Mouse (Mus musculus): ENCODE data around the gene Pxmp4.

Pxmp4 gene

GRCm38 (mm10) chr2:154576876-154577743 is 26.4 kb downstream of the Pxmp4 start:
- in situ Hi-C loops (cut with MboI; ENCODE audit: unreplicated experiment in 2 of 2), result no loop called here

GRCm38 (mm10) chr2:154574271-154574670 is 29.2 kb downstream of the Pxmp4 start:
- in situ Hi-C loops (cut with MboI; ENCODE audit: unreplicated experiment in 2 of 2), result no loop called here

DNA sequence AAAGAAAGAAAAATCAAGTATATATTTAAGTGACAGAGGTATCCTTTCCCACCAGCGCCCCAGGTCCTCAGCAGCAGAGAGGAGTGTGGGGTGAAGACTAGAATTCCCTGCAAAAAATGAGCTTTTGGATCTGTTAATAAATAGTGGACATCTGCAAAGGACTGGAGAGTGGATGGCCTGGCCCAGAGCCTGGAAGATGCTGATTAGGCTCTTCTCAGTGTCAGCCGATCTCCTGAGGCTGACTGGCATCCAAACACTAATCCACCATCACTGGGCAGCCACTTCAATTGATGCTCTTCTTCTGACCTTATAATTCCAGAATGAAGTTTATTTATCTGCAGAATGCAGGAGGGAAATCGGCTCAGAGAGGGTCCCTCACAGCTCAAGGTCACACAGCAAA is 30.5 kb downstream of the Pxmp4 start:
- in situ Hi-C loops (cut with MboI; ENCODE audit: unreplicated experiment in 2 of 2), result no loop called here

- in situ Hi-C loops (cut with MboI; ENCODE audit: unreplicated experiment in 2 of 2), result no loop called here
These were observed 31.5 kb downstream of the Pxmp4 start for GRCm38 (mm10) chr2:154571976-154572375.

- in situ Hi-C loops (cut with MboI; ENCODE audit: unreplicated experiment in 2 of 2), result no loop called here
These were observed 32.2 kb downstream of the Pxmp4 start for GRCm38 (mm10) chr2:154571266-154571665.

DNA sequence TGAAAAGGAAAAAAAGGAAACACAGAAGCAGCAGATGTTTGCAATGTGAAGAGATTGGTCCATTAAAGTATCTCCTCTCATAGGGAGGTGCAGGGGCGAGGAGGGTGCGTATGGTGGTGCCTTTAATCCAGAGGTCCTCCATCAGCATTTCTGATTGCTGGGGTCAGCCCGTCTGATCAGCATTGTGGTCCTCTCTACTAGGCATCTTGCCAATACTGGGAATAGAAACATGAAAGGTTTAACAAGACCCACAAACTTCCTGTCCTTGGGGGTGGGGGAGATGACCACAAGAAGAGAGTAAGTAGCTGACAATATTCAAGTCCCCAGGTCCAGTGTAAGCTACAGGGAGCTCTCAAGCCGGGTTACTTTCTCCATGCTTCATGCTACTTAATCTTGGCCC is 32.8 kb downstream of the Pxmp4 start:
- in situ Hi-C loops (cut with MboI; ENCODE audit: unreplicated experiment in 2 of 2), result no loop called here

DNA sequence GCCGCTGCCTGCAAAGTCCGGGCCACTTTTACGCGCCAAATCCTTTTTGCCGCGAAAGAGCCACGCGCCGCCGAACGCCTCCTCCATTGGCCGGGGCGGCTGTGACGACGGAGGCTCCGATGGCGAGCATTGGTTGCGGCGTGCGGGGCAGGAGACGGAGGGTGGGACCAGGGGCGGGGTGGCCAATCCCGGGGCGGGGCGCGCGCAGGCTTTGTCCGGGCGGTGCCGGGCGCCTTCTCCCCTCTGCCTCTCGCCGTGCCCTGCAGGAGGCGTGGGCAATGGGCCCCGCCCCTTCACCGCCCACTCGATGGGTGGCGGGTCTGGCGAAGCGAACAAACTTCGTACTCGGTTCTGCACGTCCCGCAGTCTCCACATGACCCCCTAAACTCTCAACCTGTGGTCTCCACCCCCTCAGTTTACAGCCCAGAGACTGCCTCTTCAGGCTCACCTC is 33.6 kb downstream of the Pxmp4 start, which contains the start of gene E2f1:
TSS of gene E2f1 (minus strand) at position 57 of the 451 bp plus-strand sequence.
- in situ Hi-C loops (cut with MboI; ENCODE audit: unreplicated experiment in 2 of 2), result no loop called here

- in situ Hi-C loops (cut with MboI; ENCODE audit: unreplicated experiment in 2 of 2), result no loop called here
These were observed 34.3 kb downstream of the Pxmp4 start for GRCm38 (mm10) chr2:154569071-154569748.

GRCm38 (mm10) chr2:154568329-154569070 is 35.0 kb downstream of the Pxmp4 start:
- in situ Hi-C loops (cut with MboI; ENCODE audit: unreplicated experiment in 2 of 2), result no loop called here

GRCm38 (mm10) chr2:154567766-154568165 is 35.7 kb downstream of the Pxmp4 start:
- in situ Hi-C loops (cut with MboI; ENCODE audit: unreplicated experiment in 2 of 2), result no loop called here

GRCm38 (mm10) chr2:154566641-154567040 is 36.9 kb downstream of the Pxmp4 start:
- in situ Hi-C loops (cut with MboI; ENCODE audit: unreplicated experiment in 2 of 2), result no loop called here

DNA sequence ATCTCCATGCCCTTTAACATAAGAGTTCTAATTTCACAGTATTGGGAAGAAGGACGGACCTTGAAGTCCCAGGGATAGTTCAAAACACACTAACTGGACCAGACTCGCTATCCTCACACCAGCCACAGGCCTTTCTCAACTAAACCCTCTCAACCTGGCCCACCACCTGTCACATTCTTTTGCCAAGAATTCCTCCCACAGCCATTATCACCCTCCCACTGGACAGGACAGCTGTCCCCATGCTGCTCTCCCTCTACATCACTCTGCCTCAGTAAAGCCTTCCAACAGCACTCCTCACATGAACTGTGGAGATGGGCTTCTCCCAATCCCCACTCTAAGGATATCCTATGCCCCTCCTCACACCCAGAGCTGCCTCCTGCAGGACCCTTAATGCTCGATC is 37.9 kb downstream of the Pxmp4 start:
- in situ Hi-C loops (cut with MboI; ENCODE audit: unreplicated experiment in 2 of 2), result no loop called here

- in situ Hi-C loops (cut with MboI; ENCODE audit: unreplicated experiment in 2 of 2), result no loop called here
These were observed 39.8 kb downstream of the Pxmp4 start for GRCm38 (mm10) chr2:154563612-154564170.

DNA sequence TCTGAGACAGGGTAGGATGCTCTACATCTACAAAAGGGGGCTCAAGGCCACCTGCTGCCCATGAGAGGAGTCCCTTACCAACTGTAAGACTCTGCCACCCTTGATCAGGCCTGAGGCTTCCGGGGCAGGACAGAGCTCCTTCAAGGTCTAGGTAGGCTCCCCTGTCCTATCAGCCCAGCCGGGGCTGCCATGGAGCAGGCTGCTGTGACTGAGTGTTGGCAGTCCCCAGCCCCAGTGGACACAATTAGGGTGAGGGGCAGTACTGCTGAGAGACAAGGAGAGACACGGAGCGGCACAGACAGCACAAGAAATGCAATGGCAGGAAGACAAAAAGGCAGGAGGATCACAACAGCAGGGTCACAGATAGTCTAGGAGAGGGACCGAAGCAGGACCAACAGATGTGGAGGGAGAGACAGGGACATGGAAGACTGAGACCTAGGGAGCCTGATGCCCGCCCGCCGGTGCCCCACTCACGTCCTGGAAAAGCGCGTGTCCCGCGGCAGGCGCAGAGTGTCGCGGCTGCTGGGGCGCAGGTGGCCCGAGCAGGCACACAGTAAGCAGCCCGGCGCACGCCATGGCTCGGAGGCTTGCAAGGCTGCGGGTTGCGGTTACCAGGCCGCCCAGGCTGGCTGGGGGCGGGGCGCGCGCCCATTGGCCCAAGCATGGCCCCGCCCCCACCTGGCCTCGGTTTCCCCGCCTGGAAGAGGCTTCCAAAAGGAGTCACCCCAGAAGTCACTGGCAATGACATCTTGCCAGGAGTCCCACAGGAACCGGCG is 45.1 kb downstream of the Pxmp4 start, which contains the start of gene Necab3:
TSS of gene Necab3 (minus strand) at position 627 of the 776 bp plus-strand sequence.
- in situ Hi-C loops (cut with MboI; ENCODE audit: unreplicated experiment in 2 of 2), result no loop called here

DNA sequence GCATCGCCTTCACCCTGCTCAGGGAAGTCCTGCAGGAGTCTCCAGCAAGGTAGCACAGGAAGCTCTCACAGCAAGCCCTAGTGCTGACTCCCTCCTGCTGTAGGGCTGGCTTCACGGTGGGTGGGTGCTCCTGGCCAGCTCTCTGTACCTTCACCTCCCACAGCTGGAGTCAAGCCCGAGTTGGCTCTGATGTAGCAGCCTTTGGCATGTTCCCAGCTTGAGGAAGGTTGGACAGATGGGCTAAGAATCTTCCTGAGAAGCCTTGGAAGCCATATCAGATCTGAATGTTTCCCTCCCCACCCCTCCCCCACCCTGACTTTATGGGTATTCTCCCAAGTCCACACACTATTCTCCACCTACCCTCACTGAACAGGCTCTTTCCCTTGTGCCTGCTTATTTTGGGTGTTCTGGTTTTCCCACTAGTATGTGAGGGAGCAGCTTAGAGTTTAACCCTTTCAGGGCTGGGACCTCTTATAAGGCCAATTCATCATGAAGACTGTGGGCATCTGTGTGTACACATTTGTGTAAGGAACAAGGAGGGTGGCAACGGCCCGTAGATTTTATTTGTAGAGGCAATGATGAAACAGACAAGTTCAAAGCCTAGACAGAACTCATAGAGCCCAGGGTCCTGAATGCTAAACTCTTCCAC is 46.2 kb downstream of the Pxmp4 start:
- in situ Hi-C loops (cut with MboI; ENCODE audit: unreplicated experiment in 2 of 2), result no loop called here

DNA sequence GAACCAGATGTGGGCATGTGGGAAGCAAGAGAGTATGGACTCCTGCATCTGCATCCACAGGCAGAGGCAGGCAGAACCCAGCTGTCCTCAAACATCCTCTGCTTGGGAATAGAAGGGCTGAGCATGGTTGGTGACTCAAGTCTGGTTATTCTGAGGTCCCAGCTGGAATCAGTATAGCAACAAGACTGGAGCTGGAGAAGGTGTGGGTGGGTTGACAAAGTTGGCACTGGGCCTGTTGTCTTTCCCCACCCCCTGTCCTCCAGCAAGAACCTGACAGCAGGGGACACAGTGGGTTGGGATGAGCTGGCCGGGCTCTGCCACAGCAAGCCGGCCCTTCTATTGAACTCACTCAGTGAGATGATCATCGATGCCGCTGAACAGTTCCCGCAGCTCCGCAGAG is 48.3 kb downstream of the Pxmp4 start:
- in situ Hi-C loops (cut with MboI; ENCODE audit: unreplicated experiment in 2 of 2), result no loop called here

DNA sequence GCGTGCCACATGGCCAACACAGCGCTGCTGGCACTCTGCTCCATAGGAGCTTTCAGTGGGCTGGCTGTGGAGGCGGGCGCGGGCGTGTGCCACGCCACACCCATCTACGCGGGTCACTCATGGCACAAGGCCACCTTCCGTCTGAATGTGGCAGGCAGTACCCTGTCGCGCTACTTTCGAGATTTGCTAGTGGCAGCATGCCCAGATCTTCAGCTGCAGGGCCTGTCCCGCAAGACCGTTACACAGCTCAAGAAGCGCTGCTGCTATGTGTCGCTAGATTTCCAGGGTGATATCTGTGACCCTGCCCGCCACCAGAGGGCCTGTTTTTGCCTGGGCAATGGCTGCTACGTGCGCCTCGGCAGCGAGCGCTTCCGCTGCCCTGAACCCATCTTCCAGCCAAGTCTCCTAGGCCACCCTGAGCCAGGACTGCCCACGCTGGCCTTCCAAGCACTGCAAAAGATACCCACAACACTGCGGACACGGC is 51.0 kb downstream of the Pxmp4 start:
- in situ Hi-C loops (cut with MboI; ENCODE audit: unreplicated experiment in 2 of 2), result no loop called here

DNA sequence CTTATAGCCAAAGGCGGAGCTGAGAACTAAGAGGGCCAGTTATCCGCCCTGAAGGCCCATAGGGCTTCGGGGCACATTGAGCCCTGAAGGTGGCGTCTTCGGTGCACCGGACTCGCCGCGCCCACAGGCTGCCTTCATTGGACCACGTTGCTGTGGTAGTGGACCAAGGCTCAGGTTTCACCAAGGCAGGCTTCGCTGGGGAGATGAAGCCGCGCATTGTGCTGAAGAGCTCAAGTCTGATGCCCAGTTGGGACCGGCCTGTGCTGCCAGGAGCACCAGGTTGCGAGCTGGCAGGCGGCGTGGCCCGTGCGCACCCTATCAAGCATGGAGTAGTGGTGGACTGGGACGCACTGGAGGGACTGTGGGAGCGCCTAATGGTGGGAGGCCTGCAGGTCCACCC is 51.6 kb downstream of the Pxmp4 start:
- in situ Hi-C loops (cut with MboI; ENCODE audit: unreplicated experiment in 2 of 2), result no loop called here

DNA sequence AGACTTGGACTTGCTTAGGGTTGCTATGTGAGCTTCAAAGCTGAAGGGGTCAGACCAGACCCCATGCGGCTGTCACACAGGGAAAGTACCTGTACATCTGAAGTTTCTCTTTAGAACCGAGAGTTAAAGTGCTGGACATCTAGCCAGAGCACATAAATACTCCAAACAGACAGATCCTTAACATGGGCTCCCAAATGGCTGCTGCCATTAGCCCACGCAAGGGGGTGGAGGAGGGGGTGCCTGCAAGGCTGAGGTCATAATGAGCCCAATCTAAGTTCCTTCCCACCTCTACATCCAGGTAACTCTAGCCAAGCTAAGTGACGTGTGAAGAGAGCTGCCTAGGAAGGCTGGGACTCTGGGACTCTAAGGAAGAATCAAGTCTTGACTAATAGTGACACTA is 52.0 kb downstream of the Pxmp4 start, which contains the start of gene Actl10:
TSS of gene Actl10 (plus strand) at position 301 of the 400 bp plus-strand sequence.
- in situ Hi-C loops (cut with MboI; ENCODE audit: unreplicated experiment in 2 of 2), result no loop called here

Measured in v-Abl transformed pro-B cells (cell line).